Mouse (Mus musculus) lung, postnatal 0 days (tissue): ENCODE data around the gene Upf3b. TPM values are rescaled to one million over a fixed set of nuclear protein-coding genes. Genes with fewer than 3 reads are reported as not detected.
"Not testable (repeated sequence)": the region's sequence is repeated elsewhere in the genome, so short reads cannot be mapped to it uniquely, and the experiment has no call there.

Experiments
- ATAC-seq: fragments of 200-750 bp; cut with Nextera tagmentation; 2 replicates; pipeline ENCODE4 v1.8.0; 2017; ENCODE audit warnings: moderate library complexity
- DNase-seq: peaks from one replicate; pipeline ENCODE4 v3.0.0-alpha.2; 2016; ENCODE audit warnings: low spot score
- H3K27ac ChIP-seq: fragments of 300-500 bp; sonication (generic); 2 replicates; pipeline ENCODE4 v1.5.1; 2014; ENCODE audit warnings: antibody characterized with exemption, mild to moderate bottlenecking, low read length, mixed read lengths
- H3K27me3 ChIP-seq: fragments of 300-500 bp; sonication (generic); replicated peaks from 2 replicates; pipeline ENCODE4 v1.6.1; 2014; ENCODE audit warnings: low read length, mixed read lengths; ENCODE audit not compliant: insufficient read depth
- H3K36me3 ChIP-seq: fragments of 300-500 bp; sonication (generic); 2 replicates; pipeline ENCODE4 v1.6.1; 2014; ENCODE audit warnings: low read length, mixed read lengths; ENCODE audit not compliant: insufficient read depth
- H3K4me1 ChIP-seq: fragments of 300-500 bp; sonication (generic); 2 replicates; pipeline ENCODE4 v1.6.1; 2014; ENCODE audit warnings: antibody characterized with exemption, low read depth, low read length, mixed read lengths; ENCODE audit not compliant: insufficient read depth
- H3K4me2 ChIP-seq: fragments of 300-500 bp; sonication (generic); replicated peaks from 2 replicates; pipeline ENCODE4 v1.6.1; 2014; ENCODE audit warnings: low read depth, mild to moderate bottlenecking, low read length, moderate library complexity, mixed read lengths
- H3K4me3 ChIP-seq: fragments of 300-500 bp; sonication (generic); 2 replicates; pipeline ENCODE4 v1.5.1; 2014; ENCODE audit warnings: low read depth, low read length
- H3K9ac ChIP-seq: fragments of 300-500 bp; sonication (generic); replicated peaks from 2 replicates; pipeline ENCODE4 v1.6.1; 2014; ENCODE audit warnings: low read depth, mild to moderate bottlenecking
- H3K9me3 ChIP-seq: fragments of 300-500 bp; sonication (generic); 2 replicates; pipeline ENCODE4 v1.6.1; 2016; ENCODE audit warnings: low read length, mixed read lengths
- CTCF ChIP-seq: IDR thresholded peaks from 2 replicates; pipeline ENCODE4 v1.5.1; 2016; ENCODE audit warnings: antibody characterized with exemption, mild to moderate bottlenecking
- EP300 ChIP-seq: IDR thresholded peaks from 2 replicates; pipeline ENCODE4 v1.6.1; 2016; ENCODE audit warnings: antibody characterized with exemption, mild to moderate bottlenecking, control low read depth
- WGBS: fragments of 180-500 bp; shearing (Covaris S2); extraction: QIAGEN DNeasy Blood & Tissue Kit; methylation state at CpG from one replicate; pipeline ENCODE4 v1.1.7; 2014; 5-methylcytosine and 5-hydroxymethylcytosine counted together
- polyA plus RNA-seq: library from polyadenylated mRNA; unstranded; fragments of >200 nt; fragmentation: Nextera tagmentation; extraction: Ambion mirVana; gene quantifications from 2 replicates; pipeline ENCODE4 v1.2.1, GENCODE M21; 2015

Upf3b gene
- polyA plus RNA-seq, 1 experiment from 2014 or later = 10.8 TPM

DNA sequence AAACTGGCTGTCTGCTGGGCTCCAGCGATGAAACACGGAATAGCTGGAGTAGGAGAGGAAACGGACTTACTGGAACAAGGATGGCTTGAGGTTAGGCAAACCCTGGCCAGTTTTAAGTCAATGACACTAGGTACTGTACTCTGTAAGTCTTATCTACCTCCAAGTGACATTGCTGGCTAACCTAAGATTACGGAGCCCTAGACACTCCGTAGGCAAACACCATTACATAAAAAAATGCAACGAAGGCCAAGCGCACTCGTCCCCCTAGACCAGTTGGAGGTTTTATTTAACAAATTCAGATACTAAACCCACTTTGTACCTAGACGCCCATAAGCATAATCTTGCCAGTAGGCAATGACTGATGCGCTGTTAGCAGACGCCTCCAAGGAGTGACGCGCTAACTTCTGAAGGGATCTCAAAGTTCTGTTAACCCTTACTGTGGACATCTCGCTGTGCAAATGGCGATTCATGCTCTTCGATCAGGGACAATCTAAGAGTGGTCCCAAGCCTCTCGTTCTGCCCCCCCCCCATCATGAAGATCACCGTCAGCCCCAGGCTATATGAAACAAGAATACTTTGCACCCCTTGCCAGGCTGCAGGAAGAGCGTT, 25.7 kb downstream of the Upf3b start:
- H3K36me3 ChIP-seq = no peaks in the 10 kb centered on the region
- TF ChIP-seq EP300 (no peak), CTCF (no peak)
- DNase-seq (peak; percentile 34), ATAC-seq (peak; percentile 27)
- peak overlapping the region; percentile 51 for H3K4me3 ChIP-seq
- H3K27me3 ChIP-seq = no peaks in the 10 kb centered on the region
- H3K9ac ChIP-seq = peak overlapping the region; percentile 41
- H3K4me1 ChIP-seq = no peaks in the 10 kb centered on the region
- no peaks in the 10 kb centered on the region for H3K9me3 ChIP-seq
- peak overlapping the region; percentile 58 for H3K4me2 ChIP-seq
- 10% methylated on average over 19 of the region's 19 CpGs for WGBS
- peak overlapping the region; percentile 72 for H3K27ac ChIP-seq

GRCm38 (mm10) chrX:37081194-37081593, 28.9 kb downstream of the Upf3b start:
- H3K27ac ChIP-seq = no peak overlapping the region
- no peak for DNase-seq
- 59% methylated on average over 6 of the region's 6 CpGs for WGBS
- no peak overlapping the region for H3K4me2 ChIP-seq
- no peaks in the 10 kb centered on the region for H3K4me1 ChIP-seq
- no peaks in the 10 kb centered on the region for H3K27me3 ChIP-seq
- no peak for ATAC-seq
- no peaks in the 10 kb centered on the region for H3K9me3 ChIP-seq
- H3K4me3 ChIP-seq = no peak overlapping the region
- H3K9ac ChIP-seq = no peak overlapping the region
- TF ChIP-seq EP300 (no peak), CTCF (no peak)
- no peaks in the 10 kb centered on the region for H3K36me3 ChIP-seq

DNA sequence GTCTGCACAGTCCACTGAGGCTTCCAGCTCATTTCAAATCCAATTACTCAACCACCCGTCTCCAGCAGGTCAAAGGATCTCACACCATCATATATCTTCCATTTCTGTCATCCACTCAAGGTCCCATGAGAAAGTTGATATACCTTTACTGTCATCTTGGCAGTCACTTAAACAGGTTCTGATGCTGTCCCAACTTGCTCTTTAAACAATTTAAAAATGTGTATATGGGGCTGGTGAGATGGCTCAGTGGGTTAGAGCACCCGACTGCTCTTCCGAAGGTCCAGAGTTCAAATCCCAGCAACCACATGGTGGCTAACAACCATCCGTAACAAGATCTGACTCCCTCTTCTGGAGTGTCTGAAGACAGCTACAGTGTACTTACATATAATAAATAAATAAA, 29.8 kb downstream of the Upf3b start:
- not testable (repeated sequence) for H3K4me3 ChIP-seq, H3K4me2 ChIP-seq, ATAC-seq, H3K4me1 ChIP-seq, DNase-seq, H3K27me3 ChIP-seq, H3K9me3 ChIP-seq, H3K9ac ChIP-seq, H3K36me3 ChIP-seq, H3K27ac ChIP-seq
- WGBS = 71% methylated on average over 3 of the region's 4 CpGs

GRCm38 (mm10) chrX:37076651-37077050, 33.5 kb downstream of the Upf3b start:
- no peak overlapping the region for H3K4me2 ChIP-seq
- no peaks in the 10 kb centered on the region for H3K36me3 ChIP-seq
- no peak overlapping the region for H3K4me3 ChIP-seq
- 60% methylated on average over 8 of the region's 8 CpGs for WGBS
- no peak for TF ChIP-seq EP300
- no peak for TF ChIP-seq CTCF
- DNase-seq (peak; percentile 19), ATAC-seq (no peak)
- no peaks in the 10 kb centered on the region for H3K4me1 ChIP-seq
- H3K27ac ChIP-seq = no peak overlapping the region
- no peaks in the 10 kb centered on the region for H3K9me3 ChIP-seq
- H3K9ac ChIP-seq = no peak overlapping the region
- H3K27me3 ChIP-seq = no peaks in the 10 kb centered on the region

- no peak overlapping the region for H3K9ac ChIP-seq
- DNase-seq (peak; percentile 30), ATAC-seq (no peak)
- 34% methylated on average over 9 of the region's 9 CpGs for WGBS
- no peaks in the 10 kb centered on the region for H3K27me3 ChIP-seq
- no peak overlapping the region for H3K4me2 ChIP-seq
- H3K4me3 ChIP-seq = no peak overlapping the region
- H3K27ac ChIP-seq = no peak overlapping the region
- TF ChIP-seq CTCF = peak; percentile 79
- TF ChIP-seq EP300 = no peak
- H3K36me3 ChIP-seq = no peaks in the 10 kb centered on the region
- H3K9me3 ChIP-seq = no peaks in the 10 kb centered on the region
- no peaks in the 10 kb centered on the region for H3K4me1 ChIP-seq
Measured at GRCm38 (mm10) chrX:37074262-37074892, 35.7 kb downstream of the Upf3b start.

GRCm38 (mm10) chrX:37068766-37069165, 41.4 kb downstream of the Upf3b start:
- WGBS = 82% methylated on average over 5 of the region's 5 CpGs
- TF ChIP-seq EP300 (no peak), CTCF (no peak)
- H3K36me3 ChIP-seq = no peaks in the 10 kb centered on the region
- no peak overlapping the region for H3K4me2 ChIP-seq
- no peak overlapping the region for H3K27ac ChIP-seq
- no peaks in the 10 kb centered on the region for H3K4me1 ChIP-seq
- no peak overlapping the region for H3K4me3 ChIP-seq
- ATAC-seq (no peak), DNase-seq (no peak)
- no peak overlapping the region for H3K9ac ChIP-seq
- no peaks in the 10 kb centered on the region for H3K27me3 ChIP-seq
- H3K9me3 ChIP-seq = no peaks in the 10 kb centered on the region
